Mouse (Mus musculus) hindbrain, embryonic 15.5 days (tissue): ENCODE results near the gene H2afz. TPM values are rescaled to one million over a fixed set of nuclear protein-coding genes. Genes with fewer than 3 reads are reported as not detected.

Experiments
- ATAC-seq: fragments of 200-750 bp; cut with Nextera tagmentation; 2 replicates; pipeline ENCODE4 v1.8.0; 2017; ENCODE audit warnings: low read depth, moderate number of reproducible peaks, moderate TSS enrichment; ENCODE audit not compliant: low FRiP score
- H3K27ac ChIP-seq: fragments of 300-500 bp; sonication (generic); replicated peaks from 2 replicates; pipeline ENCODE4 v1.5.1; 2015; ENCODE audit warnings: mild to moderate bottlenecking, inconsistent platforms
- H3K27me3 ChIP-seq: fragments of 300-500 bp; sonication (generic); 2 replicates; pipeline ENCODE4 v1.6.1; 2015; ENCODE audit warnings: control low read depth, inconsistent platforms
- H3K36me3 ChIP-seq: fragments of 300-500 bp; sonication (generic); 2 replicates; pipeline ENCODE4 v1.6.1; 2015; ENCODE audit warnings: control low read depth, inconsistent platforms
- H3K4me1 ChIP-seq: fragments of 300-500 bp; sonication (generic); replicated peaks from 2 replicates; pipeline ENCODE4 v1.6.1; 2015; ENCODE audit warnings: control low read depth, inconsistent platforms
- H3K4me2 ChIP-seq: fragments of 300-500 bp; sonication (generic); 2 replicates; pipeline ENCODE4 v1.6.1; 2015; ENCODE audit warnings: moderate library complexity, mild to moderate bottlenecking, inconsistent platforms
- H3K4me3 ChIP-seq: fragments of 300-500 bp; sonication (generic); 2 replicates; pipeline ENCODE4 v1.5.1; 2015; ENCODE audit warnings: mild to moderate bottlenecking, inconsistent platforms
- H3K9ac ChIP-seq: fragments of 300-500 bp; sonication (generic); 2 replicates; pipeline ENCODE4 v1.6.1; 2015; ENCODE audit warnings: inconsistent platforms
- H3K9me3 ChIP-seq: fragments of 300-500 bp; sonication (generic); 2 replicates; pipeline ENCODE4 v1.6.1; 2016; ENCODE audit warnings: control low read depth, inconsistent platforms
- WGBS: fragments of 180-500 bp; shearing (Covaris S2); methylation state at CpG from one replicate; pipeline ENCODE4 v1.1.7; 2015; 5-methylcytosine and 5-hydroxymethylcytosine counted together
- polyA plus RNA-seq: library from polyadenylated mRNA; unstranded; fragments of >200 nt; fragmentation: Nextera tagmentation; extraction: Ambion mirVana; gene quantifications from 2 replicates; pipeline ENCODE4 v1.2.1, GENCODE M21; 2015

The H2afz gene
- polyA plus RNA-seq, 1 experiment from 2014 or later = 730 TPM

DNA sequence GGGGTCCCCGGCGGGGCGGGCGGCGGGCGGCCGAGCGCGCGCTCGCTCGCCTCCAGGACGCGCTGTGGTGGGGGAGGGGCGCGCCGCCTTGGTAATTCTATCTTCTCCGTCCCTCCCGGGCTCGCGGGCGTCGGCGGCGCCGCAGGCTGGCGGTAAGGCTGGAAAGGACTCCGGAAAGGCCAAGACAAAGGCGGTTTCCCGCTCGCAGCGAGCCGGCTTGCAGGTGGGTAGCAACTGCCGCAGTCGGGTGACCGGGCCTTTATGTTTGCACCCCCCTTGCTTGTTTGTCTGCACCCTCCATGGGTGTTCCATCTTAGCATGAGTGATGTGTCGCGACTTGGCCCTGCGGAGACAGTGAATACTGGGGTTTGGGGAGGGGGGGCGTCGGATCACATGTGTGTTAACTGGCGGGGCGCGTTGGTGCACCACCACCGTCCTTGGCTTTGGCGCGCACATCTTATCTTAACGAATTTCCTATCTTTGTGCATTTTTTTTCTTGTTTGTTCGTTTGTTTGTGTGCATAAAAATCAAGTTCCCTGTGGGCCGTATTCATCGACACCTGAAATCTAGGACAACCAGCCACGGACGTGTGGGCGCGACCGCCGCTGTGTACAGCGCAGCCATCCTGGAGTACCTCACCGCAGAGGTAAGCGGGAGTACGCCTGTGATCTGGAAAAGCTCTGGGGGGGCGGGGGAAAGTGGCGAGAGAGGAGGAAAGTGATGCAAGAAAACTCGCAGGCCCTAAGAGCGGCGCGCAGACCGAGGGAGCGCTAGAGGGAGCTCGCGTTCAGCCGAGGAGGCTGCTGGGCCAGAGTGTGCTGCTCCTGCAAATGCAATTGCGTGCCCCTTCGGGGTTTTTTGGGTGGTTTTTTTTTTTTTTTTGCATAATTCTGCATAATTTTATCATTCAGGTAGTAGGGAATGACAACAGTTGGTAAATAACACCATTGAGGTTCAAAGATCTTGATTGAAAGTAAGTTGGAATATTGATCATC is 998 bp downstream of the H2afz start:
- peak; percentile 52 for ATAC-seq
- WGBS = under 1% methylated on average over 60 of the region's 74 CpGs
- no peaks in the 10 kb centered on the region for H3K36me3 ChIP-seq
- peak overlapping the region; percentile 97 for H3K27ac ChIP-seq
- no peaks in the 10 kb centered on the region for H3K9me3 ChIP-seq
- H3K4me1 ChIP-seq = peaks cover 34% of the 10 kb centered on the region
- H3K4me2 ChIP-seq = peak overlapping the region; percentile 64
- peak overlapping the region; percentile 94 for H3K9ac ChIP-seq
- peak overlapping the region; percentile 93 for H3K4me3 ChIP-seq
- no peaks in the 10 kb centered on the region for H3K27me3 ChIP-seq

DNA sequence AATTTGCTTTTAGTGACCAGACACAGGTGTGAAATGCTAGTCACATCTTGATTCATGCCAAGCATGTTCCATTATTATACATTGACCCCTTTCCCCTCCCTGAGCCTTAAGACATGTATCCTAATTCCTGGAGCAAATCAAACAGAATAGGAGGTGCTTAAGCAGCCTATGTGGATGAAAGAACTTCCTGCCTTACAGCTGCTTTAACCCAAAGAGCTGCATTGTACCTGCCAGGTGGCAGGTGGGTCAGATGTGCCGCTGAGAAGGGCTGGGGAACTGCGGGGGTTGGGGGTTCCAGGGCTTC is 2.8 kb downstream of the H2afz start:
- no peak for ATAC-seq
- Histone ChIP-seq H3K4me1 (peaks cover 34% of the 10 kb centered on the region), H3K4me2 (peak overlapping the region; percentile 76), H3K27ac (peak overlapping the region; percentile 96), H3K9ac (peak overlapping the region; percentile 85), H3K27me3 (no peaks in the 10 kb centered on the region), H3K4me3 (peak overlapping the region; percentile 75), H3K36me3 (no peaks in the 10 kb centered on the region), H3K9me3 (no peaks in the 10 kb centered on the region)
- WGBS = 3% methylated on average over 2 of the region's 2 CpGs

DNA sequence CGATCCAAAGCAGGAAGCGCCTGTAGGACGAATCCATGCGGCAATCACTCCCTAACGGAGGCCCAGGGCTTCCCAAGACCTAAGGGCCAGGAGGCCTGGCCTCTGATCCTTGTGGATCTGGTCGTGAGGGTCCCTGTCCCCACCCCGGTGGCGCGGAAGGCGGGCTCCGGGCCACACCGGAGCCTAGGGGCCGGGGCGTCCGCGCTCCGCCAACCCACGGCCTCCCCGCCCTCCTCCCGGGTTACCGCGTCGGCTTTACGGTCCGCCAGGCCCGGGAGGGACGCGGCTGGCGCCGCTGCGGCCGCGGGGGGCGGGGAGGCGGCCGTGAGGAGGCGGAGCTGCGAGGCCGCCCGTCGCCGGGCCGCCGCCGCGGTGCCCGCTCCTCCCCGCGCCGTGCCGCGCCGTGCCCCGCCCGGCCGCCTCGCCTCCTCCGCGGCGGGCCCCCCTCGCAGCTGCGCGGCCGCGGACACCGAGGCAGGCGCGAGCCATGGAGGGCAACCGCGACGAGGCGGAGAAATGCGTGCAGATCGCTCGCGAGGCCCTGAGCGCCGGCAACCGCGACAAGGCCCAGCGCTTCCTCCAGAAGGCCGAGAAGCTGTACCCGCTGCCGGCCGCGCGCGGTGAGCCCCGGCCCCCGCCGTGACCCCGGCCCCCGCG is 3.3 kb downstream of the H2afz start, which contains the start of gene Dnajb14:
Dnajb14 (plus strand) TSS at position 239 of the 657 bp plus-strand sequence.
- ATAC-seq = peak; percentile 5; the same call in 1 of the 2 replicates
- H3K36me3 ChIP-seq = no peaks in the 10 kb centered on the region
- under 1% methylated on average over 69 of the region's 94 CpGs for WGBS
- H3K9ac ChIP-seq = peak within 1 kb of the TSS; percentile 85
- peak within 1 kb of the TSS; percentile 96 for H3K27ac ChIP-seq
- H3K4me1 ChIP-seq = peaks cover 34% of the 10 kb centered on the region
- H3K9me3 ChIP-seq = no peaks in the 10 kb centered on the region
- peak within 1 kb of the TSS; percentile 76 for H3K4me2 ChIP-seq
- peak within 1 kb of the TSS; percentile 75 for H3K4me3 ChIP-seq
- H3K27me3 ChIP-seq = no peaks in the 10 kb centered on the region

DNA sequence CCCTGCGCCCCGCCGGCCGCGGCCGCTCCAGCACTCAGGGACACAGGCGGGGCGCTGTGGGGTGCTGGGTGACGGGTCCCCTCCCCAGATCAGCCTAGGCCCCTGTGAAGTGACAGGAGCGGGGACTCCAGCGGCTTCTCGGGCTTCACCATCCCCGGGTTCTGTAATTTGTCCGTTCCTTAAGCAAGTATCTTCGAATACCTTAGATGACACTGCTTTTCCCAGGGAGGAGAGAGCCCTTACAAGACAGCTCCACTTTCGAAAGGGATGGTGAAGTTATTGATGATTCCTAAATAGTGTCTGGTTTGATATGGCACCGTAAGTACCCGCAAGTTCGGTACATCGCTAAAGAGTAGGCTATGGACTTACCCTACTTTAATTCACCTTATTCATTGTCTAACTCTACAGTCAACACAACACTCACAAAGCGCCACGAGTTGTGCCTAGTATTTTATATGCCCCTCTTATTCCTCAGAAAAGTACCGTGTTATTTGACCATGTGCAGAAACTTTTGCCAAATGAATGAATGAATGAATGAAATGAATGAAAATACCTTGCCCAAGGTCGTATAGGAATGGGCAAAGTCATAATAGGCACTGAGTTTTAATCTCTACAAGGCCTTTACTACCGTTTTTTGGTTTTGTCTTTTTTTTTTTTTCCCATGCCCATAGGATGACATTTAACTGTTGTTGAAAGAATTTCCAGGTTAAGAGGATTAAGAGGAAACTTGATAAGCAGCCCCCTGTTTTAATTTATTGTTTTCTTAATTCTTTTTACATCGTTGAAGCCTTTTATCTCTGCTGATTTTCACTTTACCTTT is 4.0 kb downstream of the H2afz start:
- Histone ChIP-seq H3K27ac (peak overlapping the region; percentile 96), H3K9me3 (no peaks in the 10 kb centered on the region), H3K4me1 (peaks cover 32% of the 10 kb centered on the region), H3K9ac (peak overlapping the region; percentile 85), H3K27me3 (no peaks in the 10 kb centered on the region), H3K36me3 (no peaks in the 10 kb centered on the region), H3K4me2 (peak overlapping the region; percentile 76), H3K4me3 (peak overlapping the region; percentile 75)
- 3% methylated on average over 26 of the region's 26 CpGs for WGBS
- no peak for ATAC-seq

DNA sequence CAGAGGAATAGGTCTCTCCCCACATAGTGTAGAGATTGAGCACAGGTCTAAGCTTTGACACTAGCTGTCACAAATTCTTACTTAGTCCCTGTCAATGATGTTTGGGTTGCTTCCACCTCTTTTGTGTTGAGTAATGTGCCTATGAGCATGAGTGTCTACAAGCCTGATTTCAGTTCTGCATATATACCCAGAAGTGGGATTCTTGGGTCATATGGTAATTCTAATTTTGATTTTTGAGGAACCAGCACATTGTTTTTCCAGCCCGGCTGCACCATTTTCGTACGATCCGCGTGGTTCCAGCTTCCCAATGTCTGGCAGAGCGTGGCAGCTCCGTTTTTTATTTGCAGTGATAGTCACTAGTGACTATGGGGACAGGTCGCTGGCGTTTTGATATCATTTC is 5.1 kb downstream of the H2afz start:
- H3K27me3 ChIP-seq = no peaks in the 10 kb centered on the region
- no peak overlapping the region for H3K9ac ChIP-seq
- peaks cover 28% of the 10 kb centered on the region for H3K4me1 ChIP-seq
- 88% methylated on average over 9 of the region's 9 CpGs for WGBS
- no peak overlapping the region for H3K27ac ChIP-seq
- H3K4me2 ChIP-seq = no peak overlapping the region
- no peak for ATAC-seq
- no peaks in the 10 kb centered on the region for H3K36me3 ChIP-seq
- 0 out of 2 replicates have a peak overlapping the region, but pooled peaks have one; percentile 2 for H3K4me3 ChIP-seq
- H3K9me3 ChIP-seq = no peaks in the 10 kb centered on the region

DNA sequence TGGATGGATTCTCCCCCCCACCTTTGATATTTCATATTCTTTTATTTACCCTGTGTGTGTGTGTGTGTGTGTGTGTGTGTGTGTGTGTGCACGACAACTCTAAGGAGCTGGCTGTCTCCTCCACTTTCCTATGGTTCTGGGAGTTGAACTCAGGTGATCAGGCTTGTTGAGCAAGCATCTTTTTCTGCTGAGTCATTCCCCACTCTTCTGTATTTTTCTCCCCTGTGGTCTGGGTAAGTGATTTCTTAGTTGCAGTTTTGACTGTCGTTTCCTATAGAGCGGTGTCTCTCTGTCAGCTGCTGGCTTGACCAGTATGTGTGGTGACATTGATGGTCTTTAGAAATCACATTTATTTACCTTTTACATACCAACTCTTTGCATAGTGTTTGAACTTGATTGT is 15.0 kb downstream of the H2afz start:
- no peak overlapping the region for H3K4me3 ChIP-seq
- no peaks in the 10 kb centered on the region for H3K27me3 ChIP-seq
- no peak overlapping the region for H3K27ac ChIP-seq
- H3K9ac ChIP-seq = no peak overlapping the region
- no peaks in the 10 kb centered on the region for H3K4me1 ChIP-seq
- H3K36me3 ChIP-seq = 0 out of 2 replicates have a peak, but pooled peaks cover 6% of the 10 kb centered on the region
- no peaks in the 10 kb centered on the region for H3K9me3 ChIP-seq
- no peak for ATAC-seq
- WGBS = 83% methylated on average over 3 of the region's 3 CpGs
- no peak overlapping the region for H3K4me2 ChIP-seq

DNA sequence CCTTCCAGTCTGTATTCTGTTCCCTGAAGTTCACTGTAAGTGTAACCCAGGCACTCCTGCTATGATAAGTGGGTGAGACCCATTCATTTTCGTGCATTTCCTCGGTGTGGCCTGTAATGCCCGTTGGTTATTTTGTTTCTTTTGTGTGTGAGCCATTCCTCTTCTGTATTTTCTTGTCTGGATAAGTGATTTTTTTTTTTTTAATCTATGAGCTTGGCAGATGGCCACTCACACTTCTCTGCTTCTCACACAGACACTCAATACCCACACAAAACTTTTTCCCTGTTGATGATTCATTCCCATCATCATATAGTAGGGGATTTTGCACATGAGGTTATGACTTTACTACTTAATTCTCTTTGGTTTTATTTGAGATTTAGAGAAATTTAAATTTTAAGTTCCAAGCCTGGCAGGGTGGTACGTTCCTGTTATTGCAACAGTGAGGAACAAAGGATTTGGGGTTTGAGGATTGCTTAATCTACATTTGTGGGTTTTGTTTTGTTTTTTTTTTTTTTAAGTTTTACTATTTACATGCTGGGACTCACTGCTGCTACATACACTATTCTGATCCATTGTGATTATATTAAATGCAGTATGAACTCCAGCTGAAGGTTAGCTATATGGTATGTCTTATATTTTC is 15.9 kb downstream of the H2afz start:
- Histone ChIP-seq H3K4me3 (no peak overlapping the region), H3K4me2 (no peak overlapping the region), H3K4me1 (no peaks in the 10 kb centered on the region), H3K9ac (no peak overlapping the region), H3K27ac (no peak overlapping the region), H3K36me3 (0 out of 2 replicates have a peak, but pooled peaks cover 6% of the 10 kb centered on the region), H3K27me3 (no peaks in the 10 kb centered on the region), H3K9me3 (no peaks in the 10 kb centered on the region)
- ATAC-seq = no peak
- 81% methylated on average over 4 of the region's 4 CpGs for WGBS

DNA sequence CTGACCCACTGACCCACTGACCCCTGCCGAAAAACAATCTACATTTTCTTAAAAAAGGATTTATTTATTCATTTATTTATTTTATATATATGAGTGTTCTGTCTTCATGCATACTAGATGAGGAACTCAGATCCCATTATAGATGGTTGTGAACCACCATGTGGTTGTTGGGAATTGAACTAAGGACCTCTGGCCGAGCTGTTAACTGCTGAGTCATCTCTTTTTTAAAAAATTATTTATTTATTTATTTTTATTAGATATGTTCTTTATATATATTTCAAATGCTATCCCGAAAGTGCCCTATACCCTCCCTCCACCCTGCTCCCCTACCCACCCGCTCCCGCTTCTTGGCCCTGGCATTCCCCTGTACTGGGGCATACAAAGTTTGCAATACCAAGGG is 16.8 kb downstream of the H2afz start:
- WGBS = 94% methylated on average over 5 of the region's 5 CpGs

DNA sequence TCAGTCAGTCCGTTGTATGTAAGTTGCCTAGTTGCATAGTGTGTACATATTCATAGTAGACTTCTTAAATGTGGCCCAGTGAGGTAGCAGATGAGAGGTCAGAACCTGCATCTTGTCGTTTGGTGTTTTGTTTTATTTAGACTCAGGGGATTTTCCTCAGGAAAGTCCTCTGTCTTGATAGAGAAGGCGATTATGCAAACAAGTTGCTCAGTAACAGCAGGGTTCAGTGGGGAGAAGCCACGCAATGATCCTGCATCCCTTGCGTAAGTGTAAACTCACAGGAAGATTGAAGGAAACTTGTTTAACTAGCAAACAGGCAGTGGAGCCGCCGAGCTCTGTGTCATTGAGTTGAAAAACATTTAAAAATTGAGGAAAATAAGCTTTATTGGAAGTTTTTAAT is 23.7 kb downstream of the H2afz start:
- Histone ChIP-seq H3K9ac (no peak overlapping the region), H3K4me1 (no peaks in the 10 kb centered on the region), H3K9me3 (no peaks in the 10 kb centered on the region), H3K4me2 (no peak overlapping the region), H3K4me3 (no peak overlapping the region), H3K27me3 (no peaks in the 10 kb centered on the region), H3K36me3 (peaks cover 11% of the 10 kb centered on the region), H3K27ac (no peak overlapping the region)
- 68% methylated on average over 7 of the region's 7 CpGs for WGBS
- ATAC-seq = no peak

More for the DNA sequence above, 16.8 kb downstream of the H2afz start:
- Histone ChIP-seq H3K4me1 (no peaks in the 10 kb centered on the region), H3K27ac (no peak overlapping the region), H3K9ac (no peak overlapping the region), H3K9me3 (no peaks in the 10 kb centered on the region), H3K36me3 (peaks cover 8% of the 10 kb centered on the region; the same call in 1 of the 2 replicates), H3K4me3 (no peak overlapping the region), H3K4me2 (no peak overlapping the region), H3K27me3 (no peaks in the 10 kb centered on the region)
- no peak for ATAC-seq

DNA sequence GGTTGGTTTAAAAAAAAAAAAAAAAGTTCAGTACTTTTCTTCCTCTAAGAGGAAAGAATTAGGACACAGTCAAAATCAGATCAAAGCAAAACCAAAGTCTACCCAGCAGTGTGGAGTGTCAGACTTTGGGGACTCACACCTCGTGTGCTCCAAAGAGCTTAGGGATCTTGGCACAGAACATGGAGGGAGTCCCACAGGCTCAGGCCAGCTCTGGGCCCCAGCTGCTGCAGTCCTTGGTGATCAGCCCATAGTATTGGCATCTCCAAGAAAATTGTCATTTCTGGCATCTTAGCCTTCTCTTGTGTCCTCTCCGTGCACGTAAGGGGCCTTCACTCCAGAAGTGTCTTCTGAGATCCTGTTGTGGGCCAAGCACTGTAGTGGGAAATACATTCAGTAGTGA is 26.8 kb downstream of the H2afz start:
- H3K27me3 ChIP-seq = no peaks in the 10 kb centered on the region
- WGBS = 72% methylated on average over 3 of the region's 3 CpGs
- peaks cover 23% of the 10 kb centered on the region for H3K36me3 ChIP-seq
- no peak for ATAC-seq
- no peaks in the 10 kb centered on the region for H3K9me3 ChIP-seq
- no peak overlapping the region for H3K4me2 ChIP-seq
- H3K9ac ChIP-seq = no peak overlapping the region
- no peaks in the 10 kb centered on the region for H3K4me1 ChIP-seq
- no peak overlapping the region for H3K4me3 ChIP-seq
- no peak overlapping the region for H3K27ac ChIP-seq

DNA sequence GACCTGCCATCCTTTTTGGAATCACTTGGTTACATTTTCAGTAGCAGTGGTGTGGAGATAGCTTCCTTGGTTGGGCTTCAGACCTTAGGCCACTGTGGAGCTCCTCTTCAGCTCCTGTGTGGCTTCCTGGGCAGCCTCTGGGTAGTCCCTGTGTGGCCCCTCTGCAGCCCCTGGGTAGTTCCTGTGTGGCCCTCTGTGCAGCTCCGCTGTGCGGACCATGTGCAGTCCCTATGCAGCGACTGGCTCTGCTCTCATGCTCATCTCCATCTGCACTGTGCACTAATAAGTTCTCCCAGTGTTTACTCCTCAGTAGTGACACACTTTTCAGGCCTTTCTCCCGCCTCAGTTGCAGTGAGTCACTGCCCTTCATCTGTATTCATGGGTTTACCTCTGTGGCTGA is 27.8 kb downstream of the H2afz start:
- no peaks in the 10 kb centered on the region for H3K4me1 ChIP-seq
- no peaks in the 10 kb centered on the region for H3K9me3 ChIP-seq
- 93% methylated on average over 4 of the region's 4 CpGs for WGBS
- no peak overlapping the region for H3K4me3 ChIP-seq
- peaks cover 23% of the 10 kb centered on the region; the same call in 1 of the 2 replicates for H3K36me3 ChIP-seq
- H3K27ac ChIP-seq = no peak overlapping the region
- H3K4me2 ChIP-seq = no peak overlapping the region
- no peak for ATAC-seq
- no peak overlapping the region for H3K9ac ChIP-seq
- no peaks in the 10 kb centered on the region for H3K27me3 ChIP-seq
